Mouse (Mus musculus) hindbrain, embryonic 14.5 days (tissue): ENCODE results near the gene Myo1d. TPM values are rescaled to one million over a fixed set of nuclear protein-coding genes. Genes with fewer than 3 reads are reported as not detected.
A peak's percentile ranks its signal among the peaks of the same experiment; 100 is the strongest.

Experiments
- ATAC-seq: fragments of 200-750 bp; cut with Nextera tagmentation; 2 replicates; pipeline ENCODE4 v1.8.0; 2017; ENCODE audit warnings: moderate number of reproducible peaks, mild to moderate bottlenecking, moderate TSS enrichment, moderate library complexity; ENCODE audit not compliant: low FRiP score
- DNase-seq: peaks from one replicate; pipeline ENCODE4 v3.0.0-alpha.2; 2015; ENCODE audit warnings: low spot score
- H3K27ac ChIP-seq: fragments of 300-500 bp; sonication (generic); 2 replicates; pipeline ENCODE4 v1.5.1; 2014; ENCODE audit warnings: mild to moderate bottlenecking, moderate library complexity
- H3K27me3 ChIP-seq: fragments of 300-500 bp; sonication (generic); 2 replicates; pipeline ENCODE4 v1.6.1; 2014; ENCODE audit warnings: mild to moderate bottlenecking, low read length, mixed read lengths; ENCODE audit not compliant: control insufficient read depth, insufficient read depth
- H3K36me3 ChIP-seq: fragments of 300-500 bp; sonication (generic); replicated peaks from 2 replicates; pipeline ENCODE4 v1.6.1; 2014; ENCODE audit not compliant: control insufficient read depth, insufficient read depth
- H3K4me1 ChIP-seq: fragments of 300-500 bp; sonication (generic); replicated peaks from 2 replicates; pipeline ENCODE4 v1.6.1; 2014; ENCODE audit warnings: antibody characterized with exemption, low read length, mixed read lengths; ENCODE audit not compliant: control insufficient read depth, insufficient read depth
- H3K4me2 ChIP-seq: fragments of 300-500 bp; sonication (generic); replicated peaks from 2 replicates; pipeline ENCODE4 v1.6.1; 2014; ENCODE audit warnings: mild to moderate bottlenecking, moderate library complexity
- H3K4me3 ChIP-seq: fragments of 300-500 bp; sonication (generic); replicated peaks from 2 replicates; pipeline ENCODE4 v1.5.1; 2014; ENCODE audit warnings: mild to moderate bottlenecking, low read length
- H3K9ac ChIP-seq: fragments of 300-500 bp; sonication (generic); 2 replicates; pipeline ENCODE4 v1.6.1; 2014
- H3K9me3 ChIP-seq: fragments of 300-500 bp; sonication (generic); 2 replicates; pipeline ENCODE4 v1.6.1; 2016; ENCODE audit warnings: low read length; ENCODE audit not compliant: control insufficient read depth
- WGBS: fragments of 180-500 bp; shearing (Covaris S2); extraction: QIAGEN DNeasy Blood & Tissue Kit; methylation state at CpG from one replicate; pipeline ENCODE4 v1.1.7; 2014; 5-methylcytosine and 5-hydroxymethylcytosine counted together
- polyA plus RNA-seq: library from polyadenylated mRNA; unstranded; fragments of >200 nt; fragmentation: Nextera tagmentation; extraction: Ambion mirVana; gene quantifications from 2 replicates; pipeline ENCODE4 v1.2.1, GENCODE M21; 2014

The Myo1d gene
- polyA plus RNA-seq, 1 experiment from 2014 or later: 2.9 TPM

DNA sequence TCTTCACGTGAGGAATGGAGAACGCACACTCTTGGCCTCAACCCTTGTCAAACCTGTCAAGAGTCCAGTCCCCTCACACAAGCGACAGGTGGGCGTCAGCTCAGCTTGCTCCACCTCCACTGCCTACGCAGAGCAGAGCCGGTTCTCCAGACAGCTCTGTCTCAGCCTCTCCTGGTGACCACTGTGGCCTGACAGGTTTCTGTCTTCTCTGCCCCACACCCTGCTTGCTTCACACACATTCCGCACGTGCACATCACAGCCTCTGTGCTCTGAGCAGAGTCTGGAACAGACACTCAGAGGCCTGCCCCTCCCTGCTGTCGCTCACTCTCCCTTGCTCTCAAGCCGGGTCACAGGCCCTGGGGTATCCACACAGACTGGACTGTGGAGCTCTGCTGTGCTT, 289.0 kb downstream of the Myo1d start:
- ATAC-seq (no peak), DNase-seq (no peak)
- peaks cover 23% of the 10 kb centered on the region for H3K4me1 ChIP-seq
- no peaks in the 10 kb centered on the region for H3K9me3 ChIP-seq
- no peak overlapping the region for H3K9ac ChIP-seq
- no peak overlapping the region for H3K4me2 ChIP-seq
- no peaks in the 10 kb centered on the region for H3K27me3 ChIP-seq
- no peaks in the 10 kb centered on the region for H3K36me3 ChIP-seq
- WGBS: 70% methylated on average over 10 of the region's 10 CpGs
- H3K4me3 ChIP-seq: no peak overlapping the region
- H3K27ac ChIP-seq: no peak overlapping the region

DNA sequence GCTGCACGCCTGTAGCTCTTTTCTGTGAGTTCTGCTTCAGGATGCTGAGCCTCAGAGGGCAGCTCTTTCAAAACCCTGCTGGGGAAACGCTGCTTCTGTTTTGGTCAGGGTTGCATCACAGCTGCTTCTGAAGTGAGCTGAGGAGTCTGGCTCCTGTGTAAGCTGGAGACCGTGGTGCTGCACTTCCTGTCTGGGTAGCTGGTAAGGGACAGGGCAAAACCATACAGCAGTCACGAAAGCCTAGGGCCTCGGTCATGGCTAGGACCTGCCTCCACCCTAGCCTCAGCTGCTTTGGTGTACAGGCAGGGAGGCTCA, 290.0 kb downstream of the Myo1d start:
- H3K36me3 ChIP-seq: no peaks in the 10 kb centered on the region
- ATAC-seq (no peak), DNase-seq (no peak)
- 59% methylated on average over 5 of the region's 5 CpGs for WGBS
- 0 out of 2 replicates have a peak overlapping the region, but pooled peaks have one; percentile 11 for H3K9ac ChIP-seq
- peaks cover 33% of the 10 kb centered on the region for H3K4me1 ChIP-seq
- no peak overlapping the region for H3K4me2 ChIP-seq
- H3K4me3 ChIP-seq: no peak overlapping the region
- no peaks in the 10 kb centered on the region for H3K9me3 ChIP-seq
- H3K27ac ChIP-seq: peak overlapping the region; percentile 54; the same call in 1 of the 2 replicates
- H3K27me3 ChIP-seq: no peaks in the 10 kb centered on the region

DNA sequence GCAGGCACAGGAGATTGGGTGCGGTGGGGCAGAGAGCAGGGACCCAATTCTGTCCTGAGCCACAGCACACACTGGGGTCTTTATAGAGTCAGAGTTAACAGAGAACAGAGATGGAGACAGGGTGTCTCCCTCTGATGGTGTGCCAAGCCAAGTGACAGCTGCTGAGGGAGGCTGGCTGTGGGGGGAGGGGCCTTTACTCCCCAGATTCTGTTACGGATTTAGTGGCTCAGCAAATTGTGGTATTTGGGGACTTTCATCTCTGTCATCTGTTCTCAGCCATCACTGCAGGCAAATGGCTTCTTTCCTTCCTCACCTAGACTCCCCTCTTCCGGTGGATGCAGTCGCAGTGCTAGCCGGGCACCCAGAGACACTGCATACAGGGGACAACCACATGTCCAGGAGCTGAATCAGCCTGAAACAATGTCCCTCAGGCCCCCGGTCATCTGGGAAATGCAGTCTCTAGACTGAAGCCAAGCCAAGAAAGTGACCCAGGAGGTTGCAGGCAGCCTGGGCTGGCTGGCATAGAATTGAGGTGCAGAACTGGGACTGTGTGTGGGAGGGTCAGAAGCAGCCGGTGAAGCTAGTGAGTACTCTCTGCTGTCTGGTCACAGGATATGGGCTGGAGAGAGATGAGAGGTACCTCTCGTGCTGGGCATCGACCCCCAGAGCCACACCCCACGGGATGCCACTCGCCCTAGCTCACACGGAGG, 290.5 kb downstream of the Myo1d start:
- no peaks in the 10 kb centered on the region for H3K36me3 ChIP-seq
- no peaks in the 10 kb centered on the region for H3K9me3 ChIP-seq
- H3K4me1 ChIP-seq: peaks cover 38% of the 10 kb centered on the region
- H3K9ac ChIP-seq: 0 out of 2 replicates have a peak overlapping the region, but pooled peaks have one; percentile 11
- peak overlapping the region; percentile 54; the same call in 1 of the 2 replicates for H3K27ac ChIP-seq
- DNase-seq: no peak
- H3K4me2 ChIP-seq: no peak overlapping the region
- no peak overlapping the region for H3K4me3 ChIP-seq
- WGBS: 49% methylated on average over 12 of the region's 12 CpGs
- ATAC-seq: no peak
- no peaks in the 10 kb centered on the region for H3K27me3 ChIP-seq

DNA sequence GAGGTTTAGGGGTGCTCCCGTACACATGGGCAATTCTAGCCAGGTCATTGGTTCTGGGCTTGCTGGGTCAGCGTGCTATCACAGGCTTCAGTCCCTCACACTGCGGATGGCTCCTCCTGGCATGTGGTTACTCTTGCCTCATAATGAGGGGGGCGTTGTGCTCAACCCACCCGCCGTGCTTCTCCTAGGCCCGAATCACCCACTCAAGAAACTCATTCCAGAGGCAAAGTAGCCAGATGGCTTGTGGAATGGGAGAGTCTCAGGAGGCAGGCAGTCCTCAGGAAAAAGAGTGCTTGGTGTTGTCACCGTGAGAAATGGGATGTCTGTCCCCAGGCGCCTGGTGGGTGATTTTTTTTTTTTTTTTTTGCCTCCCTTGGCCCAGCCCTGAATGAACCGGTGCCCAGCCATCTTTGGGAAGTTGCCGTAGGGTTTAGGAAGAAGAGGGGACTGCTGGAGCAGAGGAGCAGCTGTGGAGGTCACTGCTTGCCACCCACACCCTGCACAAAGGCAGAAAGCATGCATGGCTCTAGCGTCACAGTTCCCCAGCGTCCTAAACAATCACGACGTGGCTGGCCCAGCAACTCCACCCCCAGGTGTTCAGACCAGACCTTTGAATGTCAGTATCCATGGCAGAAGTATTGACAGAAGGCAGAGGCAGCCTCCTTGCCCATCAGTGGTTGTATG, 291.8 kb downstream of the Myo1d start:
- Histone ChIP-seq H3K9ac (no peak overlapping the region), H3K27me3 (no peaks in the 10 kb centered on the region), H3K36me3 (no peaks in the 10 kb centered on the region), H3K9me3 (no peaks in the 10 kb centered on the region), H3K27ac (no peak overlapping the region), H3K4me2 (no peak overlapping the region), H3K4me3 (no peak overlapping the region), H3K4me1 (peaks cover 50% of the 10 kb centered on the region)
- ATAC-seq (no peak), DNase-seq (no peak)
- WGBS: 44% methylated on average over 15 of the region's 15 CpGs

DNA sequence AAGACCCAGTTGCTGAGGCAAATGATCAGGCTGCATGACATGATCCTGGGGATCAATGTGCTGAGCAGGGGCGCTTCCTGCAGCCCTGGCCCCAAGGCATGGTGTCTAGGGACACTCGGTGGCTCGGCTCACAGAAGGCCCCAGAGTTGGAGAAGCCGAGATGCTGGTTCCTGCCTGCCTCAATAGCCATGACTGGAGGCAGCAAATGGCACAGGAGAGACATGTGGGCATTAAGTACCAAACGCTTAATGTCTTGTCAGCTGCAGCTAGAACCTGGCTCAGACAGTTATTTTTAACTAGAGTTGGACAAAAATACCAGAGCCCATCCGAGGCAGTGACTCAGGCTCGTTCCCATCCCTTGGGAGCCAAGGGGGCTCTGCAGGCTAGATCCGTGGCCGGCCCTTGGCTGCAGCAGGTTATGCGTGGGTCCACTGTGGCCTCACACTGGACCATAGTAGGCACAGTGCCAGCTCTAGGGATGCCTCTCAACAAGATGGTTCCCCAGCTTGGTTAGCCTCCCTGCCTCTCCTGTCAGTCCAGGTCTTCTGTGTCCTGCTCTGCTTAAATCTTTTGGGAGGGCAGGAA, 294.1 kb downstream of the Myo1d start:
- peaks cover 72% of the 10 kb centered on the region for H3K4me1 ChIP-seq
- no peak overlapping the region for H3K27ac ChIP-seq
- no peak overlapping the region for H3K9ac ChIP-seq
- H3K27me3 ChIP-seq: no peaks in the 10 kb centered on the region
- DNase-seq (no peak), ATAC-seq (no peak)
- no peak overlapping the region for H3K4me3 ChIP-seq
- WGBS: 72% methylated on average over 10 of the region's 10 CpGs
- no peak overlapping the region for H3K4me2 ChIP-seq
- no peaks in the 10 kb centered on the region for H3K9me3 ChIP-seq
- H3K36me3 ChIP-seq: peaks cover 15% of the 10 kb centered on the region

DNA sequence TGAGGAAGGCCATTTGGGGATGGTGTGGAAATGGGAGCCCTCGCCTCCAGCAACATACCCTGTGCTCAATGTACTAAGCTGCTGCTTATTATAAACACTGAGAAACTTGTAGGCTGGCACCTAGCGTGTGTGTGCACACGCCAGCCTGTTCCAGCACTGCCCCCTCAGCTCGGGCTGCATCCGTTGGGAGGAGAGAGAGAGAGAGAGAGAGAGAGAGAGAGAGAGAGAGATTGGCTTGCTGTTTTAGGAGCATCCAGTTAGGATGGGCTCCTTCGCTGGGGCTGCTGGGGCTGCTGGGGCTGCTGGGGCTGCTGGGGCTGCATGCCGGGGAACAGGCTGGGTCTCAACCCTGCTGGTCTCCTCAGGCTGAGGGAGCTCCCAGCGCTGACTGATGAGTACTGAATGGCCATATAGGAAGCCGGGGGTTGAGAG, 294.7 kb downstream of the Myo1d start:
- Histone ChIP-seq H3K27ac (no peak overlapping the region), H3K4me2 (no peak overlapping the region), H3K36me3 (peaks cover 21% of the 10 kb centered on the region), H3K27me3 (no peaks in the 10 kb centered on the region), H3K9ac (no peak overlapping the region), H3K4me1 (peaks cover 72% of the 10 kb centered on the region), H3K4me3 (no peak overlapping the region), H3K9me3 (no peaks in the 10 kb centered on the region)
- ATAC-seq (no peak), DNase-seq (no peak)
- 78% methylated on average over 9 of the region's 9 CpGs for WGBS

DNA sequence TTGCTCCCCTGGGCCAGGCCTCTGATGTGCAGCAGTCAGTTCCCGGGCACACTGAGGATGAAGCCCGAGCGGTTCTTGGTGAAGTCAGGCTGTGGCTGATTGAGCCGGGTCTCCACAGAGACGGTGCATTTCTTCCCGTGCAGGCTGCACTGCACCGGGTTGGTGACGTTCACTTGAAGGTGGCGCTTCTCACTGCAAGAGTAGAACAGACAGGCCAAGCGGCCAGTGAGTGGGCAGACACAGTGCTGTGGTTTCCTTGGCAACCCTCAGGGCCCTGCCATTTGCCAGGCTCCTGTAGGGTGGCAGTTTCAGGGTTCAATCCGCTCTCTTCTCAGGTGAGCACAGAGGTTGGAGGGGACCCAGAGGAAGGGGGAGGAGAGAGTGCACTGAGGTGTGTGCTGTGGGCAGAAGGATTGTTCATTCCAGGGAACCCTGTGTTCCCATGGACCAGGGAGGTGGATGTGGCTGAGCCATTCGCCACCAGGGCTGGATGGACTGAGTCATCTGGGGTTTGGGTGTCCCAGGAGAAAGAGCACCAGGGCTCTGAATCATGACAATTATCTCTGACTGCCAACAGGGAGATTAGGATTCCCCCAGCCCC, 295.5 kb downstream of the Myo1d start:
- DNase-seq (peak; percentile 73), ATAC-seq (peak; percentile 84)
- WGBS: 16% methylated on average over 12 of the region's 12 CpGs
- Histone ChIP-seq H3K4me1 (peaks cover 64% of the 10 kb centered on the region), H3K36me3 (peaks cover 26% of the 10 kb centered on the region), H3K4me2 (peak overlapping the region; percentile 94), H3K9me3 (no peaks in the 10 kb centered on the region), H3K4me3 (peak overlapping the region; percentile 9; the same call in 1 of the 2 replicates), H3K9ac (peak overlapping the region; percentile 100), H3K27me3 (no peaks in the 10 kb centered on the region), H3K27ac (peak overlapping the region; percentile 84)

DNA sequence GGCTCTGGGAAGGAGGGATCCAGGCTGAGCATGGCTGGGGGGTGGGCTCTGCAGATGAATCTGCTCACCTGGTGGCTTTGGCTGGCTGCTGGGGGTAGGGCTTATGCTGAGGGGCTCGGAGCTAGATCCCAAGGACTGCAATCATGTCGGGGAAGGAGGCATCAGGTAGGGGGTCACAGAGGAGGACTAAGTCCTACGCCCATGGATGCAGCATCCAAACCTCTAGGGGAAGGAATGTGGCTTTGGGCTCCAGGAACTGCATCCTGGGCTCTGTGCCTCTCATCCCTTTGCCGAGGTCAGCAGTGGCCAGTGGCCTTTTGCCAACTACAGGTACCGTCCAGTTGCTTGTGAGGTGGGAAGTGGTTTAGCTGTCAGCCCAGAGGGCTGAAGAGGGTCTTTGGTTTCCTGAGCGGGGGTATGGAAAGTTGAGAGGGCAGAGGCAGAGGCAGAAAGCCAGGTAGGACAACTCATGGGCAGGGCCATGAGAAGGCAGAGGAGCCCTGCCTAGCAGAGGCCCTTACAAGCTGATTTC, 296.2 kb downstream of the Myo1d start:
- H3K27me3 ChIP-seq: no peaks in the 10 kb centered on the region
- H3K27ac ChIP-seq: peak overlapping the region; percentile 84
- no peak for ATAC-seq
- peak overlapping the region; percentile 9; the same call in 1 of the 2 replicates for H3K4me3 ChIP-seq
- no peaks in the 10 kb centered on the region for H3K9me3 ChIP-seq
- no peak for DNase-seq
- peak overlapping the region; percentile 94 for H3K4me2 ChIP-seq
- H3K4me1 ChIP-seq: peaks cover 57% of the 10 kb centered on the region
- peak overlapping the region; percentile 100 for H3K9ac ChIP-seq
- 74% methylated on average over 6 of the region's 6 CpGs for WGBS
- H3K36me3 ChIP-seq: peaks cover 26% of the 10 kb centered on the region

DNA sequence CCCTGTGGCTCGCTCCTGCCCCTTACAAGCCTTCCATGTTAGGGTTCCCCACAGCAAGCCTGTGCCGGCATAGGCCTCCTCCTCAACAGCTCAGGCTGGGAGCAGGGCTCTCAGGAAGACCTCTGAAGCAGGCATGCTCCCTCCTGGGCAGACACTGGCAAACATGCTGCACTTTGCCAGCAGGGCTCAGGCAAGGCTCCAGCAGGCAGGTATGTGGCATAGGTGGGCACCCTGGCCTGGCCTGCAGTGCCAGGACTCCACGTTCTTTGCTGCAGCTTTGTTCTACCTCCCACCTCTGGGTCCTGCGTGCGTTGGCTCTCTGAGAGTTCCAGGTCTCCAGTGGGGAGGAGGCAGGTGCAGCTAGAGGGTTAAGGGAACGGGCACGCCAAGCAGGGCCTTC, 296.9 kb downstream of the Myo1d start:
- no peak for ATAC-seq

More for the DNA sequence above, 296.9 kb downstream of the Myo1d start:
- peaks cover 26% of the 10 kb centered on the region for H3K36me3 ChIP-seq
- H3K4me3 ChIP-seq: no peak overlapping the region; the same call in 1 of the 2 replicates
- no peaks in the 10 kb centered on the region for H3K9me3 ChIP-seq
- WGBS: 79% methylated on average over 7 of the region's 7 CpGs
- peak overlapping the region; percentile 100 for H3K9ac ChIP-seq
- peaks cover 52% of the 10 kb centered on the region for H3K4me1 ChIP-seq
- DNase-seq: no peak
- peak overlapping the region; percentile 94 for H3K4me2 ChIP-seq
- H3K27me3 ChIP-seq: no peaks in the 10 kb centered on the region
- peak overlapping the region; percentile 84; the same call in 1 of the 2 replicates for H3K27ac ChIP-seq
